8 mouse cellular contexts compared by ENCODE assay signal in the genomic region with DNA sequence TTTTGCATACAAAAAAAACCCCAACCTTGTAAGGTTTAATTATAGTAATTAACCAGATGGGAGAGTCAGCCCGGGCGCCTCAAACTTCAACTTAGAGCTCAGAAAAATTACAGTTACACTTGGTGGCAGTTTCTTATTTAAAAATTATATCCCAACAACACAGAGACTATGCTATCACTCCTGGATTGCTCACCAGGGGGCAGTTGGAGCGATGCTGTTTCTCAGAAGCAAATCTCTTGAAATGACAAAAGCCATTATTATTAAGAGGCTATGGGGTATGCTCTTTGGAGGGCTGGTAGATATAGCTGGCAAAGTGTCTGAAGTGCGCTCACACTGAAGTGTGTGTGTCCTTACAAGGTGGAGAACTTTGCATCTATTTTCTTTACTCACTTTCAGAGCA. TPM values are rescaled to one million over a fixed set of nuclear protein-coding genes. Genes with fewer than 3 reads are reported as not detected.
DNase-seq lines count a peak whose midpoint lies in the region; ATAC-seq and TF ChIP-seq lines count a peak whose summit lies in the region.
"Had no signal": no experiment of that assay in that cellular context is flagged by ENCODE, and none has a peak within 500 bp of the region (broad histone marks: within the 10 kb centered on the region; RNA-seq: fewer than 3 reads in every experiment).

No protein-coding gene starts in this region.

- no peak overlapping the region; the same call in 1 of the 2 replicates for H3K4me3 ChIP-seq in layer of hippocampus, adult 2 months
- peak overlapping the region; percentile 78 for H3K4me3 ChIP-seq in embryonic facial prominence, embryonic 10.5 days
- H3K4me3 ChIP-seq in forebrain, postnatal 0 days (ENCODE audit: low read depth, low read length): peak overlapping the region; percentile 67; the same call in 1 of the 2 replicates
- no peak overlapping the region; the same call in 1 of the 2 replicates for H3K4me3 ChIP-seq in midbrain, embryonic 14.5 days (replicated peaks; ENCODE audit: low read depth, low read length)

- intact Hi-C loops in left cerebral cortex, postnatal 10 days (cut with DNase I): loop anchor here (10.0 kb wide), 1 partner anchor 299 kb away; no protein-coding TSS in a partner anchor

- TF ChIP-seq CTCF in layer of hippocampus, adult 2 months (conservative IDR thresholded peaks at IDR 0.05): peak; percentile 70
- TF ChIP-seq CTCF in forebrain, postnatal 0 days (IDR thresholded peaks at IDR 0.05; ENCODE audit: low read depth): peak; percentile 38; the same call in 1 of the 2 replicates

- H3K36me3 ChIP-seq in embryonic facial prominence, embryonic 10.5 days (replicated peaks): no peaks in the 10 kb centered on the region
- H3K36me3 ChIP-seq in forebrain, postnatal 0 days (ENCODE audit: insufficient read depth): no peaks in the 10 kb centered on the region
- H3K36me3 ChIP-seq in midbrain, embryonic 14.5 days (ENCODE audit: control insufficient read depth, insufficient read depth, low read length): no peaks in the 10 kb centered on the region

- WGBS in embryonic facial prominence, embryonic 10.5 days: 51% methylated on average over 4 of the region's 4 CpGs
- WGBS in forebrain, postnatal 0 days: 35% methylated on average over 4 of the region's 4 CpGs
- 64% methylated on average over 4 of the region's 4 CpGs for WGBS in midbrain, embryonic 14.5 days

- H3K9ac ChIP-seq in forebrain, postnatal 0 days: no peak overlapping the region
- no peak overlapping the region for H3K9ac ChIP-seq in midbrain, embryonic 14.5 days (replicated peaks; ENCODE audit: low read length)

- H3K27ac ChIP-seq in layer of hippocampus, adult 2 months: no peak overlapping the region
- H3K27ac ChIP-seq in embryonic facial prominence, embryonic 10.5 days (replicated peaks): no peak overlapping the region
- no peak overlapping the region for H3K27ac ChIP-seq in forebrain, postnatal 0 days (ENCODE audit: low read depth, low read length)
- H3K27ac ChIP-seq in midbrain, embryonic 14.5 days (replicated peaks; ENCODE audit: low read depth, low read length): no peak overlapping the region

- H3K9me3 ChIP-seq in embryonic facial prominence, embryonic 10.5 days: no peaks in the 10 kb centered on the region
- no peaks in the 10 kb centered on the region for H3K9me3 ChIP-seq in forebrain, postnatal 0 days (ENCODE audit: low read length)
- no peaks in the 10 kb centered on the region for H3K9me3 ChIP-seq in midbrain, embryonic 14.5 days (ENCODE audit: control insufficient read depth, low read length)

- peak in 1 of 2 experiments; percentile 20 for DNase-seq in layer of hippocampus, adult 2 months (ENCODE audit: low spot score in 2 of 2)
- DNase-seq in layer of hippocampus, adult 8-10 months (ENCODE audit: low spot score in 2 of 2): no peak
- DNase-seq in embryonic facial prominence, embryonic 10.5 days (ENCODE audit: low spot score): no peak
- peak; percentile 46 for DNase-seq in forebrain, postnatal 0 days
- peak; percentile 59 for DNase-seq in midbrain, embryonic 14.5 days
- no peak for DNase-seq in frontal cortex, postnatal 10 days (ENCODE audit: low spot score in 2 of 2)
- DNase-seq in left cerebral cortex, postnatal 10 days (ENCODE audit: extremely low spot score in 1 of 2, low spot score in 2 of 2): no peak
- DNase-seq: cerebellum, postnatal 14 days had no signal

- peak overlapping the region; percentile 99; the same call in 1 of the 2 replicates for H3K4me2 ChIP-seq in forebrain, postnatal 0 days (ENCODE audit: low read depth)
- peak overlapping the region; percentile 99 for H3K4me2 ChIP-seq in midbrain, embryonic 14.5 days (ENCODE audit: low read length)

- no peak for ATAC-seq in forebrain, postnatal 0 days
- ATAC-seq in midbrain, embryonic 14.5 days (ENCODE audit: low FRiP score, low TSS enrichment): no peak

- peaks cover 29% of the 10 kb centered on the region; the same call in 1 of the 2 replicates for H3K27me3 ChIP-seq in embryonic facial prominence, embryonic 10.5 days (replicated peaks; ENCODE audit: low read depth, poor library complexity, severe bottlenecking)
- no peaks in the 10 kb centered on the region for H3K27me3 ChIP-seq in forebrain, postnatal 0 days (ENCODE audit: insufficient read depth, low read length)
- 0 out of 2 replicates have a peak, but pooled peaks cover 3% of the 10 kb centered on the region for H3K27me3 ChIP-seq in midbrain, embryonic 14.5 days (ENCODE audit: control insufficient read depth, insufficient read depth, low read length)

- H3K4me1 ChIP-seq in embryonic facial prominence, embryonic 10.5 days: peaks cover 21% of the 10 kb centered on the region
- 0 out of 2 replicates have a peak, but pooled peaks cover 9% of the 10 kb centered on the region for H3K4me1 ChIP-seq in forebrain, postnatal 0 days (ENCODE audit: insufficient read depth)
- H3K4me1 ChIP-seq in midbrain, embryonic 14.5 days (ENCODE audit: control insufficient read depth, insufficient read depth, low read length): peaks cover 19% of the 10 kb centered on the region

RNA-seq across cellular contexts. Expression of gene Fras1, which starts 2.5 kb away (rescaled TPM):
- total RNA-seq in layer of hippocampus, adult 2 months (2021): 10 to 100 TPM; 11.6 to 12.4 TPM
- total RNA-seq in layer of hippocampus, adult 8-10 months (2022): 10 to 100 TPM; 13.5 to 16.6 (median 15.3) TPM
- 11.1 and 12.8 TPM in 2 replicates for polyA plus RNA-seq in embryonic facial prominence, embryonic 10.5 days (2016; fragmentation: Nextera tagmentation; extraction: Ambion mirVana)
- 4.8 and 6.2 TPM in 2 replicates for total RNA-seq in forebrain, postnatal 0 days (2014; rRNA removed)
- 1.0 and 2.2 TPM in 2 replicates for polyA plus RNA-seq in forebrain, postnatal 0 days (2015; fragmentation: Nextera tagmentation; extraction: Ambion mirVana)
- 6.3 and 7.8 TPM in 2 replicates for polyA plus RNA-seq in midbrain, embryonic 14.5 days (2014; fragmentation: Nextera tagmentation; extraction: Ambion mirVana)
- 10 to 100 TPM; 22.0 to 22.5 TPM for total RNA-seq in left cerebral cortex, postnatal 10 days (2021)

Comparison
In these comparisons a context has a peak if more than half of its experiments do, and no peak if none do; other contexts are left out.
1. DNase-seq: peak in forebrain, postnatal 0 days (single experiment) and midbrain, embryonic 14.5 days (single experiment); none in layer of hippocampus, adult 8-10 months (0 of 2), embryonic facial prominence, embryonic 10.5 days (single experiment), frontal cortex, postnatal 10 days (0 of 2) and left cerebral cortex, postnatal 10 days (0 of 2).
2. H3K4me3 ChIP-seq: peak in embryonic facial prominence, embryonic 10.5 days (single experiment) and forebrain, postnatal 0 days (single experiment); none in layer of hippocampus, adult 2 months (single experiment) and midbrain, embryonic 14.5 days (single experiment).